Mouse (Mus musculus) testis, postnatal 10 days (tissue): ENCODE measurements around the gene Spdl1.
"Not testable (repeated sequence)": the region's sequence is repeated elsewhere in the genome, so short reads cannot be mapped to it uniquely, and the experiment has no call there.

Experiments used
- DNase-seq: peaks from one replicate; pipeline ENCODE4 v3.0.0; 2021; ENCODE audit warnings: low spot score

Gene Spdl1

DNA sequence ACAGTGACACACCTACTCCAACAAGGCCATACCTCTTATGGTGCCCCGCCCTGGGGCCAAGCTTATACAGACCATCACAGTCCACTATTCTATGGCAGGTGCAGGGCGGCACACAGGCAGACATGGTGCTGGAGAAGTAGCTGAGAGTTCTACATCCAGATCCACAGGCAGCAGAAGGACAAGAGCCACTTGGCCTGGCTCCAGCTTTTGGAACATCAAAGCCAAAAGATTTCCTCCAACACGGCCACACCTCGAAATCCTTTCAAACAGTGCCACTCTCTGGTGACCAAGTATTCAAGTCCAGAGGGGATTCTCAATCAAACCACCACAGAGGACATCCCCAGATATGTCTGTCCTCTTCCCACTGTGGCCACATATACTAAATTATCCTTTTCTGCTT, 28.4 kb downstream of the Spdl1 start:
- DNase-seq: not testable (repeated sequence)

DNA sequence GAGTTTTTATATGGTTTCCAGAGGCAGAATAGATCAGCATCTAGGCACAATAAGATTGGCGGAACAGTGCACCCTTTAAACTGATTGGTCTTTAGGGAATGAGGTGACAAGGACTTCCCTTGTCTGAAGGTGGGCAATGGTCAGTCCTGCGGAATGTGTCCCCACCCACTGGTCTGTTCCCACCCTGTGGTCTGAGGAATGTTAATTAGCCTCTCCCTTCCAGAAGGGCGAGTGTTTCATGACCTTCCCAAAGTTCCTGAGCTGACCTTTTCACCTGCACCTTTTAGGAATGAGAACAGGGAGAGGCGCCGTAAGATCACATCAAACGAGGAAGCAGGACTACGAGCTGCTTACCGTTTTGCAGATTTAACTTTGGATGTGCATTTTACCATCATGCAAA, 35.4 kb downstream of the Spdl1 start:
- not testable (repeated sequence) for DNase-seq

DNA sequence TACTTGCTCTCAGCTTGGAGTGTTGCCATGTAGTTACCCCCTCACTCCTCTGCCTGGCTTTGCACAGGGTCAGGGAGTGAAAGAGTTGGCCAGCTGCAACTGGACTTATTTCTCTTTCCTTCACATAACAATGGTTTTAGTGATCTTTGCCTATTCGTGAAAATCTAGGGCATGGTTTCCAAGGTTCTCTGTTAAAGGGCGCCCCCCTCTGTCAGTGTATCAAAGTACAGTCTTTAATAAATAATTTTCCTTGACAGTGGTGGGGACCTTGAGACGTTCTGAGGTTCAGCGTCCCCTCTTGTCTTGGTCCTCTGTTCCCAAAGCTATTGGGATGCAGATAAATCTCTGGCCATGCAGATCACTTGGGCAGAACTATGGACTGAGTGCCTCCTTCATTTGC, 37.3 kb downstream of the Spdl1 start:
- no peak for DNase-seq

- DNase-seq: peak; percentile 49
These were observed 41.6 kb downstream of the Spdl1 start for GRCm38 (mm10) chr11:34791872-34792271.

- no peak for DNase-seq
These were observed 48.6 kb downstream of the Spdl1 start for GRCm38 (mm10) chr11:34784864-34785263.

DNA sequence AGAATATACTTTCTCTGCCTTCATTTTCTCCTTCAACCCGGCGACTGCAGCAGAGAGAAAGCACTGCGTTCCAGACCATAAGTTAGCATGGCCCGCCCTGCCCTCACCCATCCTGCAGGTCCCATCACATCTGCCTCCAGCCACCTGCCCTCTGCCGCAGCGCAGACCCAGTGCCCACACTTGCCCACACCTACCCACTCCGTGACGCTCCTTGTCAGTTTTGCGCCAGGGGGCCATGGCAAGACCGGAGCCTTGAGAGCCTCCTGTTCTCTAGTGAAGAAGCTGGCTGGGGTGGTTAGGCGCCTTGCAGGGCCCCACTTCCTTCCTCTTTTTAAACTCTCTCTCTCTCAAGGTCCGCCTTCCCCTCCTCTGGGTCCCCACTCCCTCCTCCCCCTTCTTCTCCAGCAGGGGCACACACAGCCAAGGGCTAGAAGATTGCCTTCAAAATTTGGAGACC, 49.8 kb downstream of the Spdl1 start, which contains the start of gene Dock2:
TSS of gene Dock2 (minus strand) at position 306 of the 457 bp plus-strand sequence.
- DNase-seq: no peak

- DNase-seq: no peak
These were observed 50.7 kb downstream of the Spdl1 start for GRCm38 (mm10) chr11:34782516-34783430.

- no peak for DNase-seq
These were observed 52.7 kb downstream of the Spdl1 start for GRCm38 (mm10) chr11:34780786-34781185.

DNA sequence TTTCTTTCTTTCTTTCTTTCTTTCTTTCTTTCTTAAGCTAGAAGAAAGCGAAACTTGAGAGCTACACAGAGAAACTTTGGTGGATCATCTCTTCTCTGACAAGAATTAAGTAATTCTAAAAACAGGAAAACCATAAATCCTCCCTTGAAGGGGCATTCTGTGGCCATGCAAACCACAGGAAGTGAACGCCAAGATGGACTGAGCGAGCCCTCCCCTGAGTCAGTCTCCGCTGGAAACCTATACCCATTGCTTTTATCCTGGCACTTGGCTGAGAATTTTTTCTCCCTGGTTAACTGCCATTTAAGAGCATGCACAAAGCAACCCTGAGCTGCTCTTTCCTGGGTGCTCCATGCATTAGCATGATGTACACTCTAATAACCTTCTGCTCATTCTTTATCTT, 53.5 kb downstream of the Spdl1 start:
- no peak for DNase-seq

DNA sequence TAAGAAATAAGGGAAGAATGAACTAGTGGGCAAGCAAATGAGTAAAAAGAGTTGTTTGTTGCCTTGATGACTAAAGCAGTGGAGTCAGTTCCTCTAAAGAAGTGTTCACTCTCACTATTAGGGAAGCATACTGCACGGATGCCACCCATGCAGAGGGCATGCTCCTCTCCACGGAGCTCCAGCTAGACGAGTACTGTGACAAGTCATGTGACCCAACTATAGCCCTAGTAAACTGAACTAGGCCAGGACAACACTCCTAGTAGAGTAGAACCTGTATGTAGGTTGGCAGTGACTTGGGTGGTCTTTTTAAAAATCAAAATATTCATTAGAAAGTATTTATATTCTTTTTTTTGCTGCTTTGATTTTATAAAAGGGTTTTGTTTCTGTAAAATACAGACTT, 55.1 kb downstream of the Spdl1 start:
- DNase-seq: no peak

DNA sequence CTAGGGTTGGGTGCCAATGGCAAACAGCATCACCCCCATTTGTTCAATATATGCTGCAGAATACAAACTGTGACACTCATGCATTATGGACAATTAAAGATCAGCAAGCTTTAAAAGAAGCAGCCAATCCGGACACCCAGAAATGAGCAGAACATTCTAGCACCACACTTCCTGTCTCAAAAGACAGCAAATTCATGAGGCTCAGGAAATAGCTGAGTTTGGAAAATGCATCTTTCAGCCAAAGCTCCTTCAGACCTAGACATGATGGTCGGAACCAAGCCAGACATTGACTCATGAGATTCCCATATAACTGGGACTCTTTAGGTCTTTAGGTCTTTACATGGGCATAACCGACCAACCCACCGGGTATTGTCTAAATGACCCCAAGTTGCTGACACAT, 55.9 kb downstream of the Spdl1 start:
- DNase-seq: no peak

GRCm38 (mm10) chr11:34776054-34776453, 57.4 kb downstream of the Spdl1 start:
- no peak for DNase-seq

DNA sequence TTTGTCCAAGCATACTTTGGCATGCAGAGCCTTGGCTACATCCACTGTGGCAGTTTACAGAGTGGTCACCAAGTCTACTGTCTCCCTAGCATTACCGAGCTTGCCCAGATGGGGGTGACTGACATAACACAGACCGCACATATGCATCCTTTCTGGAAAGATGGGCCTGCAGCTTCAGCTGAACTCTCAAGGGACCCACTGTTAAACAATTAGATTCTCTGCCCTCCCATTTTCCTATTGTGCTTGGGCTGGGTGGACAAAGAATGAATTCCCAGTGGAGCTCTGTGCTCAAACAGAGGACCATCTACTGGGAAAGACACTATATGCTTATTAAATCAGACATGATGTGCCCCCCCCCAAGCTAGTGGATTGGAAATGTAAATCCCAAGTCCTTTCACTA, 58.8 kb downstream of the Spdl1 start:
- DNase-seq: no peak

GRCm38 (mm10) chr11:34773304-34773895, 60.0 kb downstream of the Spdl1 start:
- no peak for DNase-seq

- peak; percentile 71 for DNase-seq
These were observed 62.0 kb downstream of the Spdl1 start for GRCm38 (mm10) chr11:34771221-34771986.

DNA sequence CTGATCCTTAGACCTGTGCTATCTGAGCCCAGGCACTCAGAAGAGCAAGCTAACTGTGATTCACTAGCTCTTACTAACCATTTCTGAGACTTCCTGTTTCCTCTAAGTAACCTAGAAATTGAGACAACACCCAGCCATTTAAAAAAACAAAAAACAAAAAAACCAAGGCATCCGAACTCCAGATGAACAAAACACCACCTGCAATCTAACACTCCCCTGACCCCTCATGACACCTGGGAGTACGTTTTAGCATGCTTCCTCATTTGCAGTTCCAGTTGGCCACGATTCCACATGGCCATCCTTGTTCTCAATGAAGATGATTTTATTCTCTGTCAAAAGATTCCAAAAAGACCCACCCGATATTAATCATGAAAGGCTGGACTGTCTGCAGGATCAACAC, 62.8 kb downstream of the Spdl1 start:
- no peak for DNase-seq

- DNase-seq: no peak
These were observed 63.5 kb downstream of the Spdl1 start for GRCm38 (mm10) chr11:34769946-34770345.

GRCm38 (mm10) chr11:34769396-34769795, 64.0 kb downstream of the Spdl1 start:
- DNase-seq: no peak

GRCm38 (mm10) chr11:34763739-34764361, 69.6 kb downstream of the Spdl1 start:
- no peak for DNase-seq

DNA sequence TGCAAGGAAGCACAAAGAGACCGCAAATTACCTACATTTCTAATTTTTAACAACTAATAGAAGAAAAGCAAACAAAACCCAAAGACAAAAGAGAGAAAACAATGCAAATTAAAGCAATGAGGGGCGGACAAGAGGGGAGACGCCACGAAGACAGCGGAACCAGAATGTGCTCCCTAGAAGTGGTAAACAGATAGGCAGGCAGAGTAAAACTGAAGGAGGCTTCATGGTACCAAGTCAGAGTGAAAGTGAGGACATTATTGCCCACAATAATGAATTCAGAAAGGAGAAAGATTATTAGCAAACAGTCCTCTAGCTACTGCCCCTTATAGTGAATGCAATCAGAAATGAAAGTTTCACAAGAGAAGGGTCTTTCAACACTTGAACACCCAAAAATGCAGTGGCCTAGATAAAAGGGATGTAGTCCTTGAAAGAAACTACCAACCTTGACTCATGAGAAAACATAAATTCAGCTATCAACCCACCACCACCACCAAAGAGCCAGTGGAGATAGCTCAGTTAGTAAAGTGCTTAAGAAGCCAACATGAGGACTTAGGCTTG, 70.8 kb downstream of the Spdl1 start:
- no peak for DNase-seq

DNA sequence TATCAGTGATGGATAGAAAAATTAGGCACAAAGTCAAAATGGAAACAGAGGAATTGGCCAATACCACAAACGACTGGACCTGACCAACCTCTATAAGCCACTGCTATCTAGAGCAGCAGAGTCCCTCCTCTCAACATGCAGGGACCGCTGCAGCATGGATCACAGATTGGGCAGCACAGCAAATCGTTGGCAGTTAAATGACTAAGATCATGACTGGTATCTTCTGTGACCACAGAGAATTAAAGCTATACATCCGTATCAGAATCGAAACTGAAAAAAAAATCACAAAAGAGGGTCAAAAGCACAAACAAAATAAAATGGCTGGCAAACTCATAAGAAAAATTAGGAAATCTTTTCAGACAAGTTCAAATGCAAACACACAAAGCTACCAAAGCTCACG, 71.3 kb downstream of the Spdl1 start:
- no peak for DNase-seq

GRCm38 (mm10) chr11:34759582-34759981, 73.9 kb downstream of the Spdl1 start:
- no peak for DNase-seq
